In the genomic region with DNA sequence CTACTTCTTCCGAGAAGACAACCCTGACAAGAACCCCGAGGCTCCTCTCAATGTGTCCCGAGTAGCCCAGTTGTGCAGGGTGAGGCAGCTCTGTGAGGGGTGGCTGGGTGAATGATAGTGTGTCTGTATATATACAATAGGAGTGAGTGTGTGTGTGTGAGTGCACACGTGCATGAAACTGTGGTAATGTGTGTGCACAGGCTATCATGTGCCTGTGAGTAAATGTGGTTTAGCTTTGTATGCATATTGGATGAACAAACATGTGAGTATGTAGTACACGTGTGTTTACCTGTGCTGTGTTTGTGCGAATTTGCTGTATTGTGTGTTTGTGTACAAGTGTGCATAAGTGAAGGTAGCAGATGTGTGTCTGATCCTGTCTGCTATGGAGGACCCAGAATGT, we compare ENCODE assay signal across 28 mouse cellular contexts. TPM values are rescaled to one million over a fixed set of nuclear protein-coding genes. Genes with fewer than 3 reads are reported as not detected.
DNase-seq lines count a peak whose midpoint lies in the region; ATAC-seq and TF ChIP-seq lines count a peak whose summit lies in the region.
"Had no signal": no experiment of that assay in that cellular context is flagged by ENCODE, and none has a peak within 500 bp of the region (broad histone marks: within the 10 kb centered on the region; RNA-seq: fewer than 3 reads in every experiment).

No protein-coding gene starts in this region.

- peaks cover 46 to 98% of the 10 kb centered on the region in 2 experiments for H3K4me1 ChIP-seq in CH12.LX (ENCODE audit: control insufficient read depth in 1 of 2, insufficient read depth in 2 of 2)
- H3K4me1 ChIP-seq in bone marrow, adult 2 months (ENCODE audit: control insufficient read depth, insufficient read depth, low read length): peaks cover 19% of the 10 kb centered on the region
- H3K4me1 ChIP-seq in small intestine, adult 2 months (ENCODE audit: control insufficient read depth, insufficient read depth, insufficient read length, low read length): peaks cover 59% of the 10 kb centered on the region
- peaks cover 19% of the 10 kb centered on the region for H3K4me1 ChIP-seq in hindbrain, embryonic 12.5 days

- no peaks in the 10 kb centered on the region for H3K27me3 ChIP-seq in CH12.LX (replicated peaks)
- H3K27me3 ChIP-seq in small intestine, adult 2 months (ENCODE audit: control insufficient read depth, insufficient read depth, low read length): no peaks in the 10 kb centered on the region
- H3K27me3 ChIP-seq in hindbrain, embryonic 12.5 days: no peaks in the 10 kb centered on the region
- H3K27me3 ChIP-seq: embryonic facial prominence, embryonic 12.5 days; embryonic facial prominence, embryonic 15.5 days had no signal

- TF ChIP-seq RAD21 in CH12.LX (IDR thresholded peaks at IDR 0.05; ENCODE audit: low read depth, low read length): no peak

- peak overlapping the region; percentile 39; the same call in 1 of the 2 replicates for H3K9ac ChIP-seq in CH12.LX (ENCODE audit: insufficient read depth, low read depth)
- no peak overlapping the region for H3K9ac ChIP-seq in hindbrain, embryonic 12.5 days
- H3K9ac ChIP-seq: embryonic facial prominence, embryonic 12.5 days; embryonic facial prominence, embryonic 15.5 days; forebrain, postnatal 0 days; hindbrain, embryonic 14.5 days had no signal

- H3K4me3 ChIP-seq in left cerebral cortex, adult 2 months: no peak overlapping the region
- peak overlapping the region; percentile 20 to 60 (median 44) for H3K4me3 ChIP-seq in CH12.LX (replicated peaks in 1 of 3; ENCODE audit: low read depth in 2 of 3, low read length in 2 of 3, poor library complexity in 1 of 3)
- no peak overlapping the region for H3K4me3 ChIP-seq in bone marrow, adult 2 months (replicated peaks; ENCODE audit: control insufficient read depth, low read depth, low read length)
- no peak overlapping the region for H3K4me3 ChIP-seq in small intestine, adult 2 months (ENCODE audit: low read depth, low read length)
- no peak overlapping the region for H3K4me3 ChIP-seq in hindbrain, embryonic 12.5 days
- H3K4me3 ChIP-seq: embryonic facial prominence, embryonic 12.5 days; embryonic facial prominence, embryonic 15.5 days; heart, adult 2 months; hindbrain, embryonic 10.5 days had no signal

- peaks cover 78 to 96% of the 10 kb centered on the region in 2 experiments for H3K36me3 ChIP-seq in CH12.LX (replicated peaks in 1 of 2; ENCODE audit: control insufficient read depth in 1 of 2, insufficient read depth in 1 of 2, low read length in 1 of 2)
- peaks cover 26% of the 10 kb centered on the region for H3K36me3 ChIP-seq in small intestine, adult 2 months (ENCODE audit: control insufficient read depth, insufficient read depth, low read length)
- H3K36me3 ChIP-seq in hindbrain, embryonic 12.5 days: peaks cover 31% of the 10 kb centered on the region; the same call in 1 of the 2 replicates
- H3K36me3 ChIP-seq: embryonic facial prominence, embryonic 12.5 days; embryonic facial prominence, embryonic 15.5 days had no signal

- no peak for ATAC-seq in hindbrain, embryonic 12.5 days (ENCODE audit: low FRiP score)
- ATAC-seq: activated CD4-positive, CD25-positive, alpha-beta regulatory T cell, adult 4 months; CD4-positive, CD25-positive, alpha-beta regulatory T cell, adult 4 months; forebrain, embryonic 14.5 days; forebrain, postnatal 0 days; hindbrain, postnatal 0 days; inflammation-experienced regulatory T-cells, adult 6 months had no signal

- WGBS in bone marrow, adult 2 months: 69% methylated on average over 6 of the region's 6 CpGs
- 60% methylated on average over 6 of the region's 6 CpGs for WGBS in small intestine, adult 2 months
- WGBS in hindbrain, embryonic 12.5 days: 92% methylated on average over 6 of the region's 6 CpGs

- no peak for TF ChIP-seq POLR2A in CH12.LX (IDR thresholded peaks at IDR 0.05; ENCODE audit: low read depth, low read length)
- no peak for TF ChIP-seq POLR2A in bone marrow, adult 2 months (IDR thresholded peaks at IDR 0.05; ENCODE audit: borderline replicate concordance, control insufficient read depth, low read depth, low read length)
- TF ChIP-seq POLR2A in small intestine, adult 2 months (IDR thresholded peaks at IDR 0.05; ENCODE audit: low read depth, low read length): no peak

- H3K9me3 ChIP-seq in CH12.LX (replicated peaks; ENCODE audit: low read length): no peaks in the 10 kb centered on the region
- H3K9me3 ChIP-seq in hindbrain, embryonic 12.5 days (replicated peaks): no peaks in the 10 kb centered on the region
- H3K9me3 ChIP-seq: embryonic facial prominence, embryonic 12.5 days; embryonic facial prominence, embryonic 15.5 days; hindbrain, embryonic 10.5 days had no signal

- TF ChIP-seq CTCF in left cerebral cortex, adult 2 months (IDR thresholded peaks at IDR 0.05): no peak
- no peak for TF ChIP-seq CTCF in CH12.LX (conservative IDR thresholded peaks at IDR 0.05 in 1 of 2, IDR thresholded peaks at IDR 0.05 in 1 of 2; ENCODE audit: low read depth in 2 of 2, low read length in 2 of 2)
- no peak for TF ChIP-seq CTCF in bone marrow, adult 2 months (IDR thresholded peaks at IDR 0.05; ENCODE audit: control insufficient read depth, insufficient read depth, low read length)
- TF ChIP-seq CTCF in small intestine, adult 2 months (IDR thresholded peaks at IDR 0.05; ENCODE audit: extremely low read depth, insufficient read length, insufficient replicate concordance, low read depth, low read length): no peak

- dilution Hi-C loops in CH12.LX (cut with MboI; ENCODE audit: extremely low pct_ligation_motif_present, extremely low pct_unique_long_range_greater_than_20kb, low sequenced_read_pairs): no loop called here

- peaks cover 80% of the 10 kb centered on the region for H3K79me2 ChIP-seq in CH12.LX (replicated peaks; ENCODE audit: control insufficient read depth, extremely low read depth, insufficient read depth, poor library complexity, severe bottlenecking)

- intact Hi-C loops in left cerebral cortex, adult 2 months (cut with DNase I): no loop called here
- intact Hi-C loops in left cerebral cortex, postnatal 4 days (cut with DNase I): no loop called here

- peak overlapping the region; percentile 81; the same call in 1 of the 2 replicates for H3K27ac ChIP-seq in left cerebral cortex, adult 2 months
- H3K27ac ChIP-seq in CH12.LX (ENCODE audit: insufficient read depth, low read depth): peak overlapping the region; percentile 99
- H3K27ac ChIP-seq in bone marrow, adult 2 months (ENCODE audit: control insufficient read depth, insufficient read depth, low read depth, low read length, poor library complexity): peak overlapping the region; percentile 1; the same call in 1 of the 2 replicates
- peak overlapping the region; percentile 65 for H3K27ac ChIP-seq in small intestine, adult 2 months (ENCODE audit: insufficient read depth, low read depth, low read length)
- H3K27ac ChIP-seq in hindbrain, embryonic 12.5 days: no peak overlapping the region
- H3K27ac ChIP-seq: embryonic facial prominence, embryonic 12.5 days; embryonic facial prominence, embryonic 15.5 days; hindbrain, embryonic 10.5 days; hindbrain, embryonic 14.5 days; hindbrain, postnatal 0 days had no signal

- no peak for DNase-seq in left cerebral cortex, adult 2 months (ENCODE audit: extremely low spot score in 1 of 2, low spot score in 2 of 2)
- DNase-seq in left cerebral cortex, postnatal 4 days: no peak
- no peak for DNase-seq in CH12.LX (ENCODE audit: extremely low read depth)
- no peak for DNase-seq in frontal cortex, postnatal 10 days (ENCODE audit: low spot score in 2 of 2)
- DNase-seq: adrenal gland, postnatal 25 days; cerebellum, adult 18-20 months; cerebellum, adult 9-11 months; cerebellum, postnatal 25 days; forebrain, postnatal 0 days; gastrocnemius, postnatal 10 days; gastrocnemius, postnatal 36 days; heart, adult 2 months; heart, postnatal 10 days; heart, postnatal 36 days had no signal

- no peak for TF ChIP-seq EP300 in CH12.LX (IDR thresholded peaks at IDR 0.05; ENCODE audit: low read length)

- peak overlapping the region; percentile 95 for H3K4me2 ChIP-seq in CH12.LX (ENCODE audit: insufficient read depth, low read depth, poor library complexity, severe bottlenecking)
- H3K4me2 ChIP-seq in hindbrain, embryonic 12.5 days (replicated peaks): no peak overlapping the region
- H3K4me2 ChIP-seq: embryonic facial prominence, embryonic 12.5 days; embryonic facial prominence, embryonic 15.5 days; heart, embryonic 11.5 days; hindbrain, embryonic 14.5 days had no signal

- in situ Hi-C loops in CH12.LX (cut with MboI; ENCODE audit: low pct_ligation_motif_present, low pct_unique_long_range_greater_than_20kb, low sequenced_read_pairs): no loop called here

TF ChIP-seq in CH12.LX, 34 proteins besides CTCF, POLR2A, EP300 and RAD21 (continues in another document):
- 0 out of 2 replicates have a peak, but pooled peaks have one; percentile 4 for TF ChIP-seq NELFE (IDR thresholded peaks at IDR 0.05; ENCODE audit: low read depth, low read length)

RNA-seq across cellular contexts. Expression of a gene that starts 15.9 kb away (rescaled TPM):
- total RNA-seq in left cerebral cortex, adult 2 months (2021): 100 to 1,000 TPM; 151 to 160 TPM
- total RNA-seq in left cerebral cortex, postnatal 4 days (2021): 100 to 1,000 TPM; 128 to 151 TPM
- total RNA-seq in CH12.LX (2012; rRNA removed): 113 and 181 TPM in 2 replicates
- 78.2 and 88.6 TPM in 2 replicates for total RNA-seq in CH12.LX (2014; rRNA removed)
- 81.9 and 89.4 TPM in 2 replicates for polyA plus RNA-seq in CH12.LX (2012; ENCODE audit: insufficient read length, low read depth)
- 2.1 and 3.2 TPM in 2 replicates for polyA plus RNA-seq in bone marrow, adult 2 months (2011; ENCODE audit: insufficient read depth, insufficient read length, low replicate concordance, missing spikeins)
- 12.9 and 52.6 TPM in 2 replicates for polyA plus RNA-seq in small intestine, adult 2 months (2012; rRNA removed)
- polyA plus RNA-seq in hindbrain, embryonic 12.5 days (2016; fragmentation: Nextera tagmentation; extraction: Ambion mirVana): 1.0 and 1.7 TPM in 2 replicates
- polyA plus RNA-seq: CD4-positive, CD25-positive, alpha-beta regulatory T cell, adult 4 months had no signal

RNA-seq across cellular contexts. Expression of a gene that starts 45.0 kb away (rescaled TPM):
- total RNA-seq in left cerebral cortex, adult 2 months (2021): 100 to 1,000 TPM; 101 to 109 TPM
- total RNA-seq in left cerebral cortex, postnatal 4 days (2021): 10 to 100 TPM; 94.0 to 97.2 TPM
- total RNA-seq in CH12.LX (2012; rRNA removed) (31.2 and 37.3 TPM in 2 replicates), CH12.LX (2014; rRNA removed) (19.9 and 24.7 TPM in 2 replicates)
- 73.3 and 81.1 TPM in 2 replicates for polyA plus RNA-seq in CH12.LX (2012; ENCODE audit: insufficient read length, low read depth)
- 19.2 and 35.9 TPM in 2 replicates for polyA plus RNA-seq in bone marrow, adult 2 months (2011; ENCODE audit: insufficient read depth, insufficient read length, low replicate concordance, missing spikeins)
- 62.4 and 146 TPM in 2 replicates for polyA plus RNA-seq in small intestine, adult 2 months (2012; rRNA removed)
- polyA plus RNA-seq in hindbrain, embryonic 12.5 days (2016; fragmentation: Nextera tagmentation; extraction: Ambion mirVana): 143 and 144 TPM in 2 replicates

RNA-seq across cellular contexts. Expression of a gene that starts 50.4 kb away (rescaled TPM):
- total RNA-seq in left cerebral cortex, adult 2 months (2021): 1 to 10 TPM; 3.8 to 4.7 TPM
- total RNA-seq in left cerebral cortex, postnatal 4 days (2021): 1 to 10 TPM; 1.7 to 2.0 TPM
- total RNA-seq in CH12.LX (2012; rRNA removed) (2.6 and 4.6 TPM in 2 replicates), CH12.LX (2014; rRNA removed) (8.3 and 9.0 TPM in 2 replicates)
- 12.1 and 12.8 TPM in 2 replicates for polyA plus RNA-seq in CH12.LX (2012; ENCODE audit: insufficient read length, low read depth)
- 0.86 and 1.6 TPM in 2 replicates for polyA plus RNA-seq in bone marrow, adult 2 months (2011; ENCODE audit: insufficient read depth, insufficient read length, low replicate concordance, missing spikeins)
- 0.19 and 0.27 TPM in 2 replicates for polyA plus RNA-seq in small intestine, adult 2 months (2012; rRNA removed)
- polyA plus RNA-seq in hindbrain, embryonic 12.5 days (2016; fragmentation: Nextera tagmentation; extraction: Ambion mirVana): 0.17 and 0.38 TPM in 2 replicates
- total RNA-seq: gastrocnemius, postnatal 36 days had no signal
- polyA plus RNA-seq: activated CD4-positive, CD25-positive, alpha-beta regulatory T cell, adult 4 months; CD4-positive, CD25-positive, alpha-beta regulatory T cell, adult 4 months; forebrain, embryonic 11.5 days; heart, embryonic 11.5 days; hindbrain, embryonic 10.5 days had no signal

Comparison
In these comparisons a context has a peak if more than half of its experiments do, and no peak if none do; other contexts are left out.
1. H3K4me3 ChIP-seq: peak in CH12.LX (3 of 3); none in left cerebral cortex, adult 2 months (single experiment), bone marrow, adult 2 months (single experiment), small intestine, adult 2 months (single experiment) and hindbrain, embryonic 12.5 days (single experiment).